Mouse (Mus musculus) bone marrow, adult 2 months (tissue): ENCODE data around the gene ccdc198.

Experiments
- CTCF ChIP-seq: fragments of 200-500 bp; IDR thresholded peaks from 2 replicates; pipeline ENCODE4 v1.5.1; 2011; ENCODE audit warnings: low read length, control low read depth; ENCODE audit not compliant: control insufficient read depth, insufficient read depth
- POLR2A ChIP-seq: fragments of 200-500 bp; IDR thresholded peaks from 2 replicates; pipeline ENCODE4 v1.6.1; 2011; ENCODE audit warnings: low read depth, mild to moderate bottlenecking, control low read depth, low read length, borderline replicate concordance; ENCODE audit not compliant: control insufficient read depth

GRCm38 (mm10) chr14:49293802-49294449 lies 48.7 kb upstream of the ccdc198 start:
- TF ChIP-seq CTCF (no peak), POLR2A (no peak)
